Mouse (Mus musculus): ENCODE data around the gene Ccdc88c.

DNA sequence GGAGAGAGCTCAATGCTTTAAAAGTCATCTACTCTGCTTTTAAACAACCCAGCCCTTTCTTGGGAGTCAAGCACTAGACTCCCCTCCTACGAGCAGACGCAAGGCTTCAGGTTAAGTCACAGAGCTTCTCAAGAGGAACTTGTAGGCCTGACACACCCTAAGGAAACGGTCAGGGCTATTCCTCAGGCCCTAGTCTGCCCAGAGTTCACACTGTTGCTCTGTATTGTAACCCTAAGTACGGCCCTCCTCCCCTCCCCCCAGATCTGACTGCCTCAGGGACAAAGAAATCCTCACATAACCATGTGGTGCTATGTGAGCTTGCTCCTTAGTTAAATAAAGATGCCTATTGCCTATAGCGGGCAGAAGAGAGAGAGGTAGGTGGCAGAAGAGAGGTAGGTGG is 79.7 kb downstream of the Ccdc88c start:
- TF ChIP-seq CTCF (IDR thresholded peaks at IDR 0.05; ENCODE audit: extremely low read depth, insufficient read depth, low read length) (no peak), POLR2A (IDR thresholded peaks at IDR 0.05; ENCODE audit: extremely low read depth, insufficient read depth, low read length) (no peak)
